Mouse (Mus musculus) midbrain, postnatal 0 days (tissue): ENCODE measurements around the gene Tex52. TPM values are rescaled to one million over a fixed set of nuclear protein-coding genes. Genes with fewer than 3 reads are reported as not detected.
A peak's percentile ranks its signal among the peaks of the same experiment; 100 is the strongest.

ENCODE experiments used
- ATAC-seq: fragments of 200-750 bp; cut with Nextera tagmentation; 2 replicates; pipeline ENCODE4 v1.8.0; 2017; ENCODE audit warnings: moderate number of reproducible peaks, mild to moderate bottlenecking, moderate TSS enrichment, moderate library complexity; ENCODE audit not compliant: low FRiP score
- DNase-seq: peaks from one replicate; pipeline ENCODE4 v3.0.0-alpha.2; 2015; ENCODE audit warnings: low spot score
- H3K27ac ChIP-seq: fragments of 300-500 bp; sonication (generic); 2 replicates; pipeline ENCODE4 v1.5.1; 2014; ENCODE audit warnings: low read depth, mild to moderate bottlenecking, low read length, mixed read lengths
- H3K27me3 ChIP-seq: fragments of 300-500 bp; sonication (generic); 2 replicates; pipeline ENCODE4 v1.6.1; 2014; ENCODE audit warnings: low read length, control low read depth, mixed read lengths; ENCODE audit not compliant: insufficient read depth
- H3K36me3 ChIP-seq: fragments of 300-500 bp; sonication (generic); 2 replicates; pipeline ENCODE4 v1.6.1; 2014; ENCODE audit warnings: low read length, control low read depth, mixed read lengths; ENCODE audit not compliant: insufficient read depth
- H3K4me1 ChIP-seq: fragments of 300-500 bp; sonication (generic); 2 replicates; pipeline ENCODE4 v1.6.1; 2014; ENCODE audit warnings: mild to moderate bottlenecking, control low read depth, antibody characterized with exemption, low read length, mixed read lengths; ENCODE audit not compliant: insufficient read depth
- H3K4me2 ChIP-seq: fragments of 300-500 bp; sonication (generic); 2 replicates; pipeline ENCODE4 v1.6.1; 2014; ENCODE audit warnings: low read depth, mild to moderate bottlenecking, low read length, mixed read lengths; ENCODE audit not compliant: poor library complexity, severe bottlenecking
- H3K4me3 ChIP-seq: fragments of 300-500 bp; sonication (generic); 2 replicates; pipeline ENCODE4 v1.5.1; 2014; ENCODE audit warnings: low read depth, mild to moderate bottlenecking, low read length, moderate library complexity
- H3K9ac ChIP-seq: fragments of 300-500 bp; sonication (generic); replicated peaks from 2 replicates; pipeline ENCODE4 v1.6.1; 2014; ENCODE audit warnings: mild to moderate bottlenecking, low read length, moderate library complexity, mixed read lengths; ENCODE audit not compliant: poor library complexity, severe bottlenecking
- H3K9me3 ChIP-seq: fragments of 300-500 bp; sonication (generic); 2 replicates; pipeline ENCODE4 v1.6.1; 2016; ENCODE audit warnings: low read length, control low read depth
- CTCF ChIP-seq: IDR thresholded peaks from 2 replicates; pipeline ENCODE4 v1.5.1; 2016; ENCODE audit warnings: antibody characterized with exemption, mild to moderate bottlenecking
- WGBS: fragments of 180-500 bp; shearing (Covaris S2); extraction: QIAGEN DNeasy Blood & Tissue Kit; methylation state at CpG from one replicate; pipeline ENCODE4 v1.1.7; 2014; 5-methylcytosine and 5-hydroxymethylcytosine counted together
- polyA plus RNA-seq: library from polyadenylated mRNA; unstranded; fragments of >200 nt; fragmentation: Nextera tagmentation; extraction: Ambion mirVana; gene quantifications from 2 replicates; pipeline ENCODE4 v1.2.1, GENCODE M21; 2015
- total RNA-seq: library from RNA; depleted of rRNA; stranded (reverse); fragments of >200 nt; gene quantifications from 2 replicates; pipeline ENCODE4 v1.2.3, GENCODE M21; 2014

The Tex52 gene
- total and polyA plus RNA-seq, 2 experiments from 2014 or later: 0.39 to 2.0 TPM

DNA sequence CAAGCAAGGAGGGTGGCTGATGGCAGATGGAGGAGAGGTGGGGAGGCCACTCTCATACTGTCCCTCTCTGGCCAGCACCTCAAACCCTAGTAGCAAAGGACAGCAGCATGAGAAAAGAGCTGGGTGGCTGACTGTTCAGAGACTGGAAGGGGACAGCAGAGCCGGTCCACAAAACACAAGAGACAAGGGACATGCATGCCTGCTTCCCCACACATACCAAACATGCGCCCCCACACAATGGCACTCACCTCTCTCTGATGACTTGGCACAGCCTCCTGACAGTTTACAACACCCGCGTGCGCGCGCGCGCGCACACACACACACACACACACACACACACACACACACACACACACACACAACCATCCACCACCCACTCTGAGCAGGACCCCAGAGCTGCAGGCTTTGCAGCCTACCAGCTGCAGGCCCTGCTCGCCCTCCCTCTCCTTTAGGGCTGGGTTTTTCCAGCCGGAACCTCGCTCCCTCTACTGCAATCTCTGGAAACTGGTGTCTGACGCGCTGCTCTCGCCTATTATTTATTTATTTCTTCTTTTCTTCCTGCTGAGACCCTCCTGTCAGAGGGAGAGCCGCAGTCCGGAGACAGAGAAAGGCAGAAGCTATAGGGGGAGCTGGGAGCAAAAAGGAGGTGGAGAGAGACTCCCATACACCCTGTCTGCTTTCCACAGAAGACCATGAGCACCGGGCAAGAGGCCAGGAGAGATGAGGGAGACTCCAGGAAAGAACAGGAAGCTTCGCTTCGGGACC, 24.3 kb downstream of the Tex52 start:
- peak; percentile 23; the same call in 1 of the 2 replicates for TF ChIP-seq CTCF
- Histone ChIP-seq H3K27ac (peak overlapping the region; percentile 79), H3K9me3 (no peaks in the 10 kb centered on the region), H3K4me3 (peak overlapping the region; percentile 35), H3K9ac (peak overlapping the region; percentile 47), H3K4me1 (peaks cover 8% of the 10 kb centered on the region), H3K36me3 (no peaks in the 10 kb centered on the region), H3K4me2 (peak overlapping the region; percentile 58), H3K27me3 (no peaks in the 10 kb centered on the region)
- WGBS: 12% methylated on average over 13 of the region's 21 CpGs
- ATAC-seq: peak; percentile 93
- peak; percentile 78 for DNase-seq

DNA sequence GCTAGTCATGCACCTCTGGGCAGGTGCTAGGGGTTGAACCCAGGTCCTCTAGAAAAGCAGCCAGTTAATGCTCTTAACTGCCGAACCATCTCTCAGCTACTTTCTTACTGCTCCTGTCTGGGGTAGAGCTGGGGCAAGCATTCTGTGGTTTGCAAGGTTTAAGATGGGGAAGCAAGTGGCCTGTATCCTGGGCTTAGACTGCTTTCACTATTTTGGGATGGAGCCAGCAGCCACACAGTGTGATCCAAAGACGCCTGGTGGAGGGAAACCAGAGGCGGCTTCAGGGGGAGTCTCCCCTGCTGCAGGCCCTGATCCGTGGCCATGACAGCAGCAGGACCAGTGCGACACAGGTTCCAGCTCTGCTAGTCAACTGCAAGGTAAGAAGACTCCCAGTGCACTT, 29.5 kb downstream of the Tex52 start:
- Histone ChIP-seq H3K4me3 (no peak overlapping the region), H3K36me3 (peaks cover 23% of the 10 kb centered on the region), H3K27me3 (no peaks in the 10 kb centered on the region), H3K4me1 (peaks cover 8% of the 10 kb centered on the region), H3K9ac (no peak overlapping the region), H3K27ac (no peak overlapping the region), H3K9me3 (no peaks in the 10 kb centered on the region), H3K4me2 (no peak overlapping the region)
- DNase-seq: no peak
- no peak for ATAC-seq
- TF ChIP-seq CTCF: no peak
- 51% methylated on average over 5 of the region's 5 CpGs for WGBS

DNA sequence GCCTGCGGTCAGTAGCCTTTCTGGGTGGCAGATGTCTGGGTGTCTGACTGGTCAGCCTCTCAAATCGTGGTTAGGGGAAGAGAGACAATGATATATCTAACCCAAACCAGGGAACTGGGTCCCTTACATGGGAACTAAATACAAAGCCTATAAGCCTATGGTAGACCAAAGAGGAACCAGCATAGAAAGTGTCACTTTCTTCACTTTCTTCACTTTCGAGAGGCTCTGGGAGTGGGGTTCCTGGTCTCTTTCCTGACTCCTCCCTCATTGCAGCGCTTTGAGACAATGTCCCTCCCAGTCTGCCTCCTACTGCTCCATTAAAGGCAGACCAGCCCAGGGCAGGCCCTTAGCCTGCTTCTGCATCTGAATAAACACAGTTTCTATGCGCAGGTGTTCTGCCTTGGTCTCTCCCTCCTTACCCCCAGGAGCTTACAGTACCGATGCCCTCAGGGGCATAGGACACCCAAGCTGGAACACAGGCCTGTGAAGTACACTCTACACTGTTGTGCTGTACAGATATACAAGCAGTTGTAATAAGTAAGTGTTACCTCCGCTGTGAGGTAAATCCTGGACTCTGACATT, 33.4 kb downstream of the Tex52 start:
- Histone ChIP-seq H3K27ac (no peak overlapping the region), H3K9ac (no peak overlapping the region), H3K36me3 (peaks cover 44% of the 10 kb centered on the region), H3K4me3 (no peak overlapping the region), H3K27me3 (no peaks in the 10 kb centered on the region), H3K4me2 (no peak overlapping the region), H3K9me3 (no peaks in the 10 kb centered on the region), H3K4me1 (no peaks in the 10 kb centered on the region)
- WGBS: 91% methylated on average over 7 of the region's 7 CpGs
- no peak for ATAC-seq
- TF ChIP-seq CTCF: no peak
- DNase-seq: no peak

DNA sequence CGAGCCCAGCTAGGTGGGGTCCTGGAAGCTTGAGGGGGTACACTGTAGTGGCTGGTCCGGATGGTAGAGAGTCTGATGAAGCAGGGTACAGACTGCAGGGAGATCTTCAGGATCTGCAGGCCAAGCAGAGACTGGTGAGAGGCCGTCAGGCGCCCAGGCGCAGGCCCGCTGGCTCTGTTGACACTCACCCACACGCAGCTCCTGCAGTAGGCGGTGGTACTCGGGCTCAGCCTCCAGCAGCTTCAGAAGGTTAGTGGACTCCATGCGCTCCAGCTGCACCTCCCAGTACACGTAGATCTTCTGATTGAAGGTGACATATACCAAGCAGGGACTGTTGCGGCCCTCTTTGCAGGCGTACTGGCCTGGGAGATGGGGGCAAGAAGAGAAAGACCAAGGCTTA, 35.0 kb downstream of the Tex52 start:
- Histone ChIP-seq H3K27me3 (no peaks in the 10 kb centered on the region), H3K4me1 (no peaks in the 10 kb centered on the region), H3K4me3 (no peak overlapping the region), H3K9ac (no peak overlapping the region), H3K36me3 (peaks cover 44% of the 10 kb centered on the region), H3K27ac (no peak overlapping the region), H3K4me2 (no peak overlapping the region), H3K9me3 (no peaks in the 10 kb centered on the region)
- no peak for TF ChIP-seq CTCF
- no peak; the same call in 1 of the 2 replicates for ATAC-seq
- DNase-seq: no peak
- 96% methylated on average over 13 of the region's 13 CpGs for WGBS

DNA sequence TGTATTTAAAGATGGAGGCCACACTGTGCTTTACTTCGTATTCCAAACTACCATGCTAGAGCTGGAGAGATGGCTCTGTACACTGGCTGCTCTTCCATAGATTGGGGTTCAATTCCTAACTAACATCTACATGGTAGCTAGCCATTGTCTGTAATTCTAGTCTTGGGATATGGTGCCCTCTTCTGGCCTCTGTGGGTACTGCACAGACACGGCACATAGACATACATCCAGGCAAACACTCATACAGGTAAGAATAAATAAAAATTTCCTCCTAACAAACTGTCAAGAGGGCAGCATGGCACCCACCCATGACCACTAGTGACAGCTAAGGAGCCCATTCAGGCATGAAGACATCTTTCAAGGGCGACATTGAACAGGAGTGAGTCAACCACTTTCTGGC, 35.9 kb downstream of the Tex52 start:
- Histone ChIP-seq H3K4me1 (no peaks in the 10 kb centered on the region), H3K36me3 (peaks cover 44% of the 10 kb centered on the region), H3K27ac (no peak overlapping the region), H3K27me3 (no peaks in the 10 kb centered on the region), H3K9ac (no peak overlapping the region), H3K4me2 (no peak overlapping the region), H3K9me3 (no peaks in the 10 kb centered on the region), H3K4me3 (no peak overlapping the region)
- peak; percentile 97 for TF ChIP-seq CTCF
- WGBS: 17% methylated on average over 3 of the region's 3 CpGs
- ATAC-seq: peak; percentile 48
- DNase-seq: peak; percentile 78

DNA sequence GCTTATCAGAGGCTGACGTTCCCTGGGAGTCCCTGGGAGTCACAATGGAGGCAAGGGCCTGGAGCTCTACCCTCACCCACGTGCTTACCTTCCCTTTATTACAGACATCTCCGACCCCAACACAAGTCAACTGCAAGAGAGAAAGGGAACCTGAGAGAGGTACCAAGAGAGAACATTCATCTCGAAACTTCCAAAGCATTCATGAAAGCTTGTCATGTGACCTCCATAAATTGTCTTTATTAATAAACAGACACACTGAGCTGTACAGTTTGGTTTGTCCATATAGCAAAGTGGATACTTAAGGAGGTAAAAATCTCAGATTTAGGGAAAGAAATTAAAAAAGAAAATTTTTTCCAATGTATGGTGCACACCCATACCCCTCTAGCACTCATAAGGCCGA, 40.9 kb downstream of the Tex52 start:
- no peak overlapping the region for H3K4me2 ChIP-seq
- 93% methylated on average over 5 of the region's 5 CpGs for WGBS
- DNase-seq (no peak), ATAC-seq (no peak)
- TF ChIP-seq CTCF: no peak
- peaks cover 15% of the 10 kb centered on the region for H3K36me3 ChIP-seq
- no peak overlapping the region for H3K9ac ChIP-seq
- no peaks in the 10 kb centered on the region for H3K27me3 ChIP-seq
- no peaks in the 10 kb centered on the region for H3K9me3 ChIP-seq
- H3K4me1 ChIP-seq: no peaks in the 10 kb centered on the region
- H3K4me3 ChIP-seq: no peak overlapping the region
- no peak overlapping the region for H3K27ac ChIP-seq
